Comparison of ENCODE assay signal across 8 mouse cellular contexts in genomic region chr6:24514552-24515284, GRCm38 (mm10). TPM values are rescaled to one million over a fixed set of nuclear protein-coding genes. Genes with fewer than 3 reads are reported as not detected.
DNase-seq lines count a peak whose midpoint lies in the region; ATAC-seq lines count a peak whose summit lies in the region.

Iqub (minus strand) TSS chr6:24515067.

- ATAC-seq in hindbrain, embryonic 15.5 days (ENCODE audit: low FRiP score, low read depth): peak; percentile 93

- H3K9ac ChIP-seq in hindbrain, embryonic 15.5 days: 0 out of 2 replicates have a peak within 1 kb of the TSS, but pooled peaks have one; percentile 16

- WGBS in hindbrain, embryonic 15.5 days: 21% methylated on average over 13 of the region's 13 CpGs

- H3K4me1 ChIP-seq in hindbrain, embryonic 15.5 days (replicated peaks): peaks cover 10% of the 10 kb centered on the region

- peak; percentile 59 for DNase-seq in ZHBTc4 (ENCODE audit: low read depth, low spot score)
- DNase-seq in cerebellum, postnatal 4 days (ENCODE audit: low spot score in 2 of 2): peak; percentile 40 to 55
- DNase-seq in gastrocnemius, postnatal 10 days: peak; percentile 40
- peak; percentile 54 to 66 for DNase-seq in layer of hippocampus, postnatal 25 days (ENCODE audit: extremely low spot score in 1 of 2, low spot score in 1 of 2)
- DNase-seq in lung, postnatal 10 days: peak; percentile 79
- DNase-seq in ovary, postnatal 10 days (ENCODE audit: low spot score): peak; percentile 13
- no peak for DNase-seq in c-Kit-positive CD71-positive TER-119-positive erythroid progenitor cells, embryonic 14.5 days (ENCODE audit: low spot score)

- H3K4me2 ChIP-seq in hindbrain, embryonic 15.5 days: peak within 1 kb of the TSS; percentile 47

- H3K4me3 ChIP-seq in hindbrain, embryonic 15.5 days: peak within 1 kb of the TSS; percentile 16; the same call in 1 of the 2 replicates

- H3K9me3 ChIP-seq in hindbrain, embryonic 15.5 days: no peaks in the 10 kb centered on the region

- H3K36me3 ChIP-seq in hindbrain, embryonic 15.5 days: peaks cover 15% of the 10 kb centered on the region

- H3K27me3 ChIP-seq in hindbrain, embryonic 15.5 days: no peaks in the 10 kb centered on the region

- H3K27ac ChIP-seq in hindbrain, embryonic 15.5 days (replicated peaks): peak within 1 kb of the TSS; percentile 62; the same call in 1 of the 2 replicates

RNA-seq across cellular contexts. Expression of gene Iqub, which starts in this region (rescaled TPM):
- total RNA-seq in gastrocnemius, postnatal 10 days (2021): under 1 TPM in 1 of 2 experiments, not detected in 1; 0.07 TPM
- polyA plus RNA-seq in hindbrain, embryonic 15.5 days (2015; fragmentation: Nextera tagmentation; extraction: Ambion mirVana): 1.9 and 3.1 TPM in 2 replicates
- total RNA-seq in layer of hippocampus, postnatal 25 days (2021): 1 to 10 TPM; 1.7 to 2.0 TPM

Comparison
In these comparisons a context has a peak if more than half of its experiments do, and no peak if none do; other contexts are left out.
1. Peak in DNase-seq in gastrocnemius, postnatal 10 days; RNA of the gene not detected or under 1 TPM.